Mouse (Mus musculus) ES-E14 (cell line): ENCODE data around the gene Dixdc1. TPM values are rescaled to one million over a fixed set of nuclear protein-coding genes. Genes with fewer than 3 reads are reported as not detected.

Experiments
- DNase-seq: peaks from one replicate; pipeline ENCODE4 v3.0.0-alpha.2; 2013; ENCODE audit warnings: low read depth, low spot score
- H3K27ac ChIP-seq: 2 replicates; pipeline ENCODE4 v1.5.1; 2012; ENCODE audit warnings: low read depth, mild to moderate bottlenecking, low read length, moderate library complexity, mixed read lengths; ENCODE audit not compliant: poor library complexity, insufficient read depth, severe bottlenecking
- H3K36me3 ChIP-seq: 2 replicates; pipeline ENCODE4 v1.6.1; 2012; ENCODE audit warnings: mild to moderate bottlenecking, low read length, moderate library complexity, mixed read lengths; ENCODE audit not compliant: control insufficient read depth, poor library complexity, insufficient read depth, severe bottlenecking
- H3K4me1 ChIP-seq, 2 experiments: fragments of 150-350 bp in 1 of 2; sonication (generic) in 1 of 2; 2 replicates each; pipeline ENCODE4 v1.6.1; 2012; ENCODE audit warnings: low read length in 2 of 2, mild to moderate bottlenecking in 1 of 2, mixed read lengths in 1 of 2; ENCODE audit not compliant: control insufficient read depth in 2 of 2, insufficient read depth in 2 of 2, poor library complexity in 1 of 2
- H3K4me3 ChIP-seq, 2 experiments: fragments of 150-350 bp in 1 of 2; sonication (generic) in 1 of 2; 2 replicates each; pipeline ENCODE4 v1.5.1; 2012; ENCODE audit warnings: low read length in 2 of 2, low read depth in 1 of 2, mild to moderate bottlenecking in 1 of 2, mixed read lengths in 1 of 2; ENCODE audit not compliant: insufficient read depth in 1 of 2, poor library complexity in 1 of 2, severe bottlenecking in 1 of 2
- H3K9ac ChIP-seq: 2 replicates; pipeline ENCODE4 v1.6.1; 2012; ENCODE audit warnings: low read depth, mild to moderate bottlenecking, low read length, mixed read lengths; ENCODE audit not compliant: poor library complexity, insufficient read depth, severe bottlenecking
- H3K9me3 ChIP-seq: fragments of 150-350 bp; sonication (generic); 2 replicates; pipeline ENCODE4 v1.6.1; 2012; ENCODE audit warnings: low read depth, mild to moderate bottlenecking, low read length; ENCODE audit not compliant: control insufficient read depth, insufficient read depth
- CHD2 ChIP-seq: IDR thresholded peaks from 2 replicates; pipeline ENCODE4 v1.6.1; 2014; ENCODE audit warnings: mild to moderate bottlenecking, low read depth, low read length, inconsistent platforms
- HCFC1 ChIP-seq: IDR thresholded peaks from 2 replicates; pipeline ENCODE4 v1.6.1; 2012; ENCODE audit warnings: low read length, inconsistent platforms, borderline replicate concordance; ENCODE audit not compliant: insufficient read depth
- MAFK ChIP-seq: IDR thresholded peaks from 2 replicates; pipeline ENCODE4 v1.6.1; 2014; ENCODE audit warnings: mild to moderate bottlenecking, low read depth, low read length, inconsistent platforms; ENCODE audit not compliant: insufficient read depth
- ZC3H11A ChIP-seq: IDR thresholded peaks from 2 replicates; pipeline ENCODE4 v1.6.1; 2012; ENCODE audit warnings: low read depth, mild to moderate bottlenecking, inconsistent platforms, low read length, borderline replicate concordance
- ZNF384 ChIP-seq: IDR thresholded peaks from 2 replicates; pipeline ENCODE4 v1.6.1; 2012; ENCODE audit warnings: low read depth, low read length, inconsistent platforms
- in situ Hi-C, 2 experiments: fragments of 600-800 bp; cut with MboI; formaldehyde crosslinking; loops; one replicate each; pipeline ENCODE4 v1.15.1; 2025; ENCODE audit warnings: low sequenced_read_pairs in 2 of 2, inconsistent platforms in 1 of 2; ENCODE audit not compliant: unreplicated experiment in 2 of 2
- total RNA-seq: library from RNA; depleted of rRNA; stranded (reverse); fragments of 300-350 nt; gene quantifications from 2 replicates; pipeline ENCODE4 v1.2.3, GENCODE M21; 2012

Dixdc1 gene
- total RNA-seq, 1 experiment: 4.1 TPM

GRCm38 (mm10) chr9:50667579-50668498, 71.5 kb downstream of the Dixdc1 start:
- TF ChIP-seq ZNF384 (no peak), CHD2 (no peak), MAFK (no peak), HCFC1 (no peak), ZC3H11A (no peak)
- Histone ChIP-seq H3K27ac (no peak overlapping the region), H3K36me3 (no peaks in the 10 kb centered on the region), H3K4me1 (peaks cover 0 to 4% of the 10 kb centered on the region in 2 experiments; a peak in 1 of 4 replicates), H3K9ac (no peak overlapping the region), H3K4me3 (no peak overlapping the region), H3K9me3 (no peaks in the 10 kb centered on the region)
- no peak for DNase-seq
- in situ Hi-C loops: no loop called here

- Histone ChIP-seq H3K27ac (no peak overlapping the region), H3K4me3 (no peak overlapping the region), H3K9ac (no peak overlapping the region), H3K9me3 (no peaks in the 10 kb centered on the region), H3K36me3 (no peaks in the 10 kb centered on the region), H3K4me1 (peaks cover 0 to 4% of the 10 kb centered on the region in 2 experiments; a peak in 1 of 4 replicates)
- DNase-seq: no peak
- in situ Hi-C loops: no loop called here
- TF ChIP-seq ZC3H11A (no peak), HCFC1 (no peak), MAFK (no peak), CHD2 (no peak), ZNF384 (no peak)
Observed at GRCm38 (mm10) chr9:50666442-50666841, 72.9 kb downstream of the Dixdc1 start.

GRCm38 (mm10) chr9:50664826-50665225, 74.5 kb downstream of the Dixdc1 start:
- no peak overlapping the region for H3K9ac ChIP-seq
- no peak overlapping the region for H3K4me3 ChIP-seq
- in situ Hi-C loops: no loop called here
- no peak overlapping the region for H3K27ac ChIP-seq
- no peaks in the 10 kb centered on the region for H3K36me3 ChIP-seq
- no peaks in the 10 kb centered on the region for H3K9me3 ChIP-seq
- H3K4me1 ChIP-seq: peaks cover 2% of the 10 kb centered on the region in 2 experiments; a peak in 1 of 4 replicates
- no peak for DNase-seq
- no peak for TF ChIP-seq HCFC1
- no peak for TF ChIP-seq MAFK
- no peak for TF ChIP-seq CHD2
- no peak for TF ChIP-seq ZC3H11A
- no peak for TF ChIP-seq ZNF384

- Histone ChIP-seq H3K27ac (peak overlapping the region; percentile 18; the same call in 1 of the 2 replicates), H3K9me3 (no peaks in the 10 kb centered on the region), H3K4me3 (peak overlapping the region; percentile 3 to 100; a peak in 2 of 4 replicates), H3K9ac (no peak overlapping the region), H3K4me1 (peaks cover 2% of the 10 kb centered on the region in 2 experiments; a peak in 1 of 4 replicates), H3K36me3 (peaks cover 2% of the 10 kb centered on the region; the same call in 1 of the 2 replicates)
- in situ Hi-C loops: no loop called here
- TF ChIP-seq ZNF384: 0 out of 2 replicates have a peak, but pooled peaks have one; percentile 17
- TF ChIP-seq HCFC1: no peak
- no peak for DNase-seq
Observed at GRCm38 (mm10) chr9:50660431-50660830, 78.9 kb downstream of the Dixdc1 start.
